ENCODE assay signal across 8 mouse cellular contexts in the genomic region with DNA sequence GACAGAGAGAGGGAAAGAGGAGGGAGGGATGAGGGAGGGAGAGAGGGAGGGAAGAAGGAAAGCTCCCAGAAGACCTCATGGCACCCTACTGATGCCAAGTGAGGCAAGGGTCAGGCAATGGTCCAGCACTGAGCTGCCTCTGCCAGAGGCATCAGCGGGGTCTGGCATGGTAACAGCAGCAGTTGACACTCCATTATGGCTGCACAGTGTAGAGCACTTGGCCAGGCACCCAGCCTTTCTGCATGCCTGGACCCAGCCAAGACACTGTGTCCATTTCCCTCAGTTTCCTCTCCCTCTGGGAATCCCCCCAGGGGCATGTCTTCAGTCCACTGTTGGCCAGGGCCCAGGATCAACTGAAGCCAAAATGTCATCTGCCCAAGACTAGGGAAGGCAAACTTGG. TPM values are rescaled to one million over a fixed set of nuclear protein-coding genes. Genes with fewer than 3 reads are reported as not detected.
DNase-seq lines count a peak whose midpoint lies in the region; ATAC-seq and TF ChIP-seq lines count a peak whose summit lies in the region.

No protein-coding gene starts in this region.

- 47% methylated on average over 1 of the region's 1 CpGs for WGBS in lung, postnatal 0 days
- WGBS in forebrain, embryonic 10.5 days = 89% methylated on average over 1 of the region's 1 CpGs
- WGBS in midbrain, embryonic 10.5 days = 82% methylated on average over 1 of the region's 1 CpGs

- H3K27me3 ChIP-seq in lung, postnatal 0 days (replicated peaks; ENCODE audit: insufficient read depth, low read length) = no peaks in the 10 kb centered on the region
- peaks cover 2% of the 10 kb centered on the region for H3K27me3 ChIP-seq in forebrain, embryonic 10.5 days (ENCODE audit: poor library complexity, severe bottlenecking)
- H3K27me3 ChIP-seq in midbrain, embryonic 10.5 days (ENCODE audit: low read depth, poor library complexity, severe bottlenecking) = peaks cover 2% of the 10 kb centered on the region; the same call in 1 of the 2 replicates

- peak overlapping the region; percentile 38; the same call in 1 of the 2 replicates for H3K27ac ChIP-seq in lung, postnatal 0 days (ENCODE audit: low read length)
- no peak overlapping the region for H3K27ac ChIP-seq in forebrain, embryonic 10.5 days
- H3K27ac ChIP-seq in midbrain, embryonic 10.5 days (replicated peaks) = no peak overlapping the region

- no peak overlapping the region for H3K4me3 ChIP-seq in lung, postnatal 0 days (ENCODE audit: low read depth, low read length)
- no peak overlapping the region for H3K4me3 ChIP-seq in forebrain, embryonic 10.5 days
- H3K4me3 ChIP-seq in midbrain, embryonic 10.5 days = no peak overlapping the region

- no peak overlapping the region for H3K9ac ChIP-seq in lung, postnatal 0 days (replicated peaks; ENCODE audit: low read depth)

- TF ChIP-seq EP300 in lung, postnatal 0 days (IDR thresholded peaks at IDR 0.05) = no peak

- no peak overlapping the region for H3K4me2 ChIP-seq in lung, postnatal 0 days (replicated peaks; ENCODE audit: low read depth, low read length)

- TF ChIP-seq CTCF in lung, postnatal 0 days (IDR thresholded peaks at IDR 0.05) = no peak

- peak; percentile 8; the same call in 1 of the 2 replicates for ATAC-seq in lung, postnatal 0 days
- ATAC-seq in activated CD4-positive, CD25-positive, alpha-beta regulatory T cell, adult 4 months = no peak

- peak; percentile 50 for DNase-seq in urinary bladder, postnatal 14 days (ENCODE audit: low spot score)
- no peak for DNase-seq in urinary bladder, adult 2 months (ENCODE audit: low spot score)
- peak; percentile 55 to 78 for DNase-seq in frontal cortex, postnatal 14 days (ENCODE audit: low spot score in 2 of 2)
- peak; percentile 91 to 95 for DNase-seq in kidney, postnatal 36 days
- DNase-seq in lung, postnatal 0 days (ENCODE audit: low spot score) = peak; percentile 84
- no peak for DNase-seq in forebrain, embryonic 10.5 days (ENCODE audit: extremely low spot score, low spot score)
- DNase-seq in midbrain, embryonic 10.5 days (ENCODE audit: low spot score) = no peak

- no peaks in the 10 kb centered on the region for H3K36me3 ChIP-seq in lung, postnatal 0 days (ENCODE audit: insufficient read depth, low read length)
- H3K36me3 ChIP-seq in forebrain, embryonic 10.5 days (replicated peaks) = peaks cover 2% of the 10 kb centered on the region
- H3K36me3 ChIP-seq in midbrain, embryonic 10.5 days = 0 out of 2 replicates have a peak, but pooled peaks cover 4% of the 10 kb centered on the region

- H3K4me1 ChIP-seq in lung, postnatal 0 days (ENCODE audit: insufficient read depth, low read depth, low read length) = peaks cover 2% of the 10 kb centered on the region; the same call in 1 of the 2 replicates
- H3K4me1 ChIP-seq in forebrain, embryonic 10.5 days = peaks cover 12% of the 10 kb centered on the region
- peaks cover 12% of the 10 kb centered on the region for H3K4me1 ChIP-seq in midbrain, embryonic 10.5 days

- no peaks in the 10 kb centered on the region for H3K9me3 ChIP-seq in lung, postnatal 0 days (ENCODE audit: low read length)
- no peaks in the 10 kb centered on the region for H3K9me3 ChIP-seq in forebrain, embryonic 10.5 days
- H3K9me3 ChIP-seq in midbrain, embryonic 10.5 days (replicated peaks) = no peaks in the 10 kb centered on the region

RNA-seq across cellular contexts. Expression of a gene that starts 4.5 kb away (rescaled TPM):
- 15.5 and 17.9 TPM in 2 replicates for polyA plus RNA-seq in urinary bladder, adult 2 months (2012; rRNA removed)
- 4.0 and 4.3 TPM in 2 replicates for polyA plus RNA-seq in lung, postnatal 0 days (2015; fragmentation: Nextera tagmentation; extraction: Ambion mirVana)
- polyA plus RNA-seq in activated CD4-positive, CD25-positive, alpha-beta regulatory T cell, adult 4 months (2017; shearing (Covaris generic)) = 1 to 10 TPM; 4.9 to 6.3 TPM
- polyA plus RNA-seq in forebrain, embryonic 10.5 days (2016; fragmentation: Nextera tagmentation; extraction: Ambion mirVana) = 2.2 and 2.6 TPM in 2 replicates
- 2.2 and 2.7 TPM in 2 replicates for polyA plus RNA-seq in midbrain, embryonic 10.5 days (2016; fragmentation: Nextera tagmentation; extraction: Ambion mirVana)

RNA-seq across cellular contexts. Expression of a gene that starts 17.5 kb away (rescaled TPM):
- polyA plus RNA-seq in urinary bladder, adult 2 months (2012; rRNA removed) = 45.4 and 56.1 TPM in 2 replicates
- polyA plus RNA-seq in lung, postnatal 0 days (2015; fragmentation: Nextera tagmentation; extraction: Ambion mirVana) = 12.3 and 13.6 TPM in 2 replicates
- 10 to 100 TPM; 18.7 to 23.3 TPM for polyA plus RNA-seq in activated CD4-positive, CD25-positive, alpha-beta regulatory T cell, adult 4 months (2017; shearing (Covaris generic))
- polyA plus RNA-seq in forebrain, embryonic 10.5 days (2016; fragmentation: Nextera tagmentation; extraction: Ambion mirVana) = 55.7 and 56.7 TPM in 2 replicates
- polyA plus RNA-seq in midbrain, embryonic 10.5 days (2016; fragmentation: Nextera tagmentation; extraction: Ambion mirVana) = 57.6 and 62.4 TPM in 2 replicates

RNA-seq across cellular contexts. Expression of a gene that starts 17.7 kb away (rescaled TPM):
- polyA plus RNA-seq in urinary bladder, adult 2 months (2012; rRNA removed) = 13.9 and 17.4 TPM in 2 replicates
- polyA plus RNA-seq in lung, postnatal 0 days (2015; fragmentation: Nextera tagmentation; extraction: Ambion mirVana) = 10.4 and 11.9 TPM in 2 replicates
- polyA plus RNA-seq in activated CD4-positive, CD25-positive, alpha-beta regulatory T cell, adult 4 months (2017; shearing (Covaris generic)) = 1 to 10 TPM; 6.6 to 7.6 TPM
- polyA plus RNA-seq in forebrain, embryonic 10.5 days (2016; fragmentation: Nextera tagmentation; extraction: Ambion mirVana) = 29.4 and 32.7 TPM in 2 replicates
- polyA plus RNA-seq in midbrain, embryonic 10.5 days (2016; fragmentation: Nextera tagmentation; extraction: Ambion mirVana) = 35.7 and 38.8 TPM in 2 replicates

RNA-seq across cellular contexts. Expression of a gene that starts 44.4 kb away (rescaled TPM):
- 55.4 and 80.0 TPM in 2 replicates for polyA plus RNA-seq in urinary bladder, adult 2 months (2012; rRNA removed)
- 45.0 and 45.8 TPM in 2 replicates for polyA plus RNA-seq in lung, postnatal 0 days (2015; fragmentation: Nextera tagmentation; extraction: Ambion mirVana)
- 10 to 100 TPM; 17.4 to 27.3 TPM for polyA plus RNA-seq in activated CD4-positive, CD25-positive, alpha-beta regulatory T cell, adult 4 months (2017; shearing (Covaris generic))
- 68.8 and 70.2 TPM in 2 replicates for polyA plus RNA-seq in forebrain, embryonic 10.5 days (2016; fragmentation: Nextera tagmentation; extraction: Ambion mirVana)
- 66.1 and 73.4 TPM in 2 replicates for polyA plus RNA-seq in midbrain, embryonic 10.5 days (2016; fragmentation: Nextera tagmentation; extraction: Ambion mirVana)

Comparison
In these comparisons a context has a peak if more than half of its experiments do, and no peak if none do; other contexts are left out.
1. DNase-seq: peak in urinary bladder, postnatal 14 days (single experiment), frontal cortex, postnatal 14 days (2 of 2), kidney, postnatal 36 days (2 of 2) and lung, postnatal 0 days (single experiment); none in urinary bladder, adult 2 months (single experiment), forebrain, embryonic 10.5 days (single experiment) and midbrain, embryonic 10.5 days (single experiment).